Mouse (Mus musculus) liver, adult 2 months (tissue): ENCODE measurements around the gene Alox5ap.

ENCODE experiments used
- CTCF ChIP-seq: fragments of 200-500 bp; IDR thresholded peaks from 2 replicates; pipeline ENCODE4 v1.5.1; 2011; ENCODE audit warnings: low read depth, low read length, control low read depth
- POLR2A ChIP-seq: fragments of 200-500 bp; IDR thresholded peaks from 2 replicates; pipeline ENCODE4 v1.6.1; 2011; ENCODE audit warnings: low read length, control low read depth; ENCODE audit not compliant: insufficient read depth; ENCODE audit errors: extremely low read depth

GRCm38 (mm10) chr5:149274390-149275104 is 10.0 kb downstream of the Alox5ap start:
- TF ChIP-seq CTCF: no peak
- no peak for TF ChIP-seq POLR2A
